Mouse (Mus musculus) cerebellum, adult 2 months (tissue): ENCODE measurements around the gene Prss53. TPM values are rescaled to one million over a fixed set of nuclear protein-coding genes. Genes with fewer than 3 reads are reported as not detected.

Experiments used
- DNase-seq, 2 experiments: peaks; one replicate each; pipeline ENCODE4 v3.0.0; 2021
- H3K27ac ChIP-seq: fragments of 200-500 bp; 2 replicates; pipeline ENCODE4 v1.5.1; 2012; ENCODE audit warnings: low read length, control low read depth, inconsistent platforms; ENCODE audit not compliant: insufficient read depth
- H3K27me3 ChIP-seq: fragments of 200-500 bp; 2 replicates; pipeline ENCODE4 v1.6.1; 2012; ENCODE audit warnings: inconsistent platforms, mild to moderate bottlenecking, low read length, moderate library complexity; ENCODE audit not compliant: control insufficient read depth, insufficient read depth
- H3K4me1 ChIP-seq: fragments of 200-500 bp; 2 replicates; pipeline ENCODE4 v1.6.1; 2011; ENCODE audit warnings: low read length; ENCODE audit not compliant: control insufficient read depth, insufficient read depth
- H3K4me3 ChIP-seq: fragments of 200-500 bp; replicated peaks from 2 replicates; pipeline ENCODE3; 2011; ENCODE audit warnings: mild to moderate bottlenecking, low read depth, low read length, control low read depth; ENCODE audit not compliant: insufficient read depth
- CTCF ChIP-seq: fragments of 200-500 bp; IDR thresholded peaks from 2 replicates; pipeline ENCODE4 v1.5.1; 2011; ENCODE audit warnings: low read depth, mild to moderate bottlenecking, control low read depth, low read length, moderate library complexity, borderline replicate concordance; ENCODE audit not compliant: insufficient read depth
- POLR2A ChIP-seq: fragments of 200-500 bp; IDR thresholded peaks from 2 replicates; pipeline ENCODE4 v1.6.1; 2011; ENCODE audit warnings: low read length, control low read depth, borderline replicate concordance; ENCODE audit not compliant: insufficient read depth
- WGBS: fragments of 180-500 bp; shearing (Covaris S2); methylation state at CpG from one replicate; pipeline ENCODE4 v1.1.7; 2018; 5-methylcytosine and 5-hydroxymethylcytosine counted together
- polyA plus RNA-seq: library from polyadenylated mRNA; depleted of rRNA; stranded (reverse); fragments of >200 nt; gene quantifications from 2 replicates; pipeline ENCODE4 v1.2.3, GENCODE M21; 2012

Prss53 gene
- polyA plus RNA-seq, 1 experiment = 5.3 TPM

- Histone ChIP-seq H3K4me3 (no peak overlapping the region), H3K4me1 (no peaks in the 10 kb centered on the region), H3K27me3 (no peaks in the 10 kb centered on the region), H3K27ac (no peak overlapping the region)
- no peak for DNase-seq
- 14% methylated on average over 3 of the region's 3 CpGs for WGBS
- TF ChIP-seq POLR2A = no peak
- no peak for TF ChIP-seq CTCF
These were observed 21.5 kb downstream of the Prss53 start for GRCm38 (mm10) chr7:127869149-127869810.

DNA sequence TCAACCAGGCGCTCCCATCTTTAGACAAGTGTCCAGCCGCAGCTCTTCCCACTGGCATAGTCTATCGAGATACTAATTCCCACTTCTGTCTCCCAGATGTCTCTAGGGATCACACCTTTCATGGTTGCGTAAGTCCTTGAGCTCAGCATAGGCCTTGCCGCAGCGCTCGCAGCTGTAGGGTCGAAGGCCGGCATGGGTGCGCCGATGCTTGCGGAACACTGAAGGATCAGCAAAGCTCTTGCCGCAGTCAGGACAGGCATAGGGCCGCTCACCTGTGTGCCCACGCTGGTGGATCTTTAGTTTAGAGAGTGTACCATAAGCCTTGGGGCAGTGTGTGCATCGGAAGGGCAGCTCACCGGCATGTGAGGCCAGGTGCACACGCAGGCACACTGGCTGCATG lies 23.1 kb downstream of the Prss53 start:
- 97% methylated on average over 18 of the region's 18 CpGs for WGBS
- no peak for DNase-seq

DNA sequence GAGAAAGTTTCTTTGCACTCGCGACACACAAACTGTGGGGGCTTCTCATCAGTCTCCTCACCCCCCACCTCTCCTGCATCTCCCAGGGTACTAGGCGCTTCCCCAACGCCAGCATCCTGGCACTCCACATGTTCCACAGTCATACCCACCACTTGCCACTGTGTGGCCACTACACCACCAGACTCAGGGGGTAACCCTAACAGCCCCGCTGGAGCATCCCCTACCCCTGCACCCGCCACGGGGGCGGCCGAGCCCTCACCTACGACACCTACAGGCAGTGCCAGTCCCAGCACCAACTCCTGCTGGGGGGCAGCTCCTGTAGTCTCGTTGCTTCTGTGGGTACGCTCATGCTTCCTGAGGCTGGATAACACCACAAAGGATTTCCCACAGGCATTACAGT lies 24.3 kb downstream of the Prss53 start:
- H3K4me3 ChIP-seq = no peak overlapping the region
- WGBS = 90% methylated on average over 12 of the region's 12 CpGs
- TF ChIP-seq CTCF (no peak), POLR2A (no peak)
- no peak overlapping the region for H3K27ac ChIP-seq
- H3K4me1 ChIP-seq = no peaks in the 10 kb centered on the region
- no peak for DNase-seq
- H3K27me3 ChIP-seq = no peaks in the 10 kb centered on the region

More for the DNA sequence above, 23.1 kb downstream of the Prss53 start:
- H3K4me3 ChIP-seq = no peak overlapping the region
- H3K27me3 ChIP-seq = no peaks in the 10 kb centered on the region
- no peak for TF ChIP-seq CTCF
- no peak for TF ChIP-seq POLR2A
- H3K4me1 ChIP-seq = no peaks in the 10 kb centered on the region
- H3K27ac ChIP-seq = no peak overlapping the region

DNA sequence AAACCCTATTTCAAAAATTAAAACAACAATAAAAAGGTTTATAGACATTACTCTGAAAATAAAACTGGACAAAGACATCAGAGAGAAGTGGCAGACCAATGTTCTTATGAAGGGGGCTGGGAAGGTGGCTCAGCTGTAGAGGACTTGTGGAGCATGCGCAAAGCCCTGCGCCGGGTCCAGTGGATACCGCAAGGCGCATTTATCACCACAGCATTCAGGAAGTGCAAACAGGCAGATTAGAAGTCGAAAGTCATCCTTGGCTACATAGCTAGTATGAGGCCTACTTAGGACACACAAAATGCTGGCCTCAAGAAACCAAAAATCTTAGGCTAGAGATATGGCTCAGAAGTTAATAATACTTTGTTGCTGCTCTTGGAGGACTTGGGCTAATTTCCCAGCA lies 32.5 kb downstream of the Prss53 start:
- no peak overlapping the region for H3K27ac ChIP-seq
- no peak overlapping the region for H3K4me3 ChIP-seq
- WGBS = 87% methylated on average over 6 of the region's 6 CpGs
- no peak for DNase-seq
- H3K4me1 ChIP-seq = no peaks in the 10 kb centered on the region
- TF ChIP-seq CTCF = no peak
- no peak for TF ChIP-seq POLR2A
- H3K27me3 ChIP-seq = no peaks in the 10 kb centered on the region

GRCm38 (mm10) chr7:127850906-127851305 lies 39.9 kb downstream of the Prss53 start:
- H3K27ac ChIP-seq = no peak overlapping the region
- 68% methylated on average over 5 of the region's 5 CpGs for WGBS
- TF ChIP-seq CTCF (no peak), POLR2A (no peak)
- H3K4me1 ChIP-seq = no peaks in the 10 kb centered on the region
- no peaks in the 10 kb centered on the region for H3K27me3 ChIP-seq
- no peak for DNase-seq
- no peak overlapping the region for H3K4me3 ChIP-seq

- H3K4me3 ChIP-seq = no peak overlapping the region
- no peaks in the 10 kb centered on the region for H3K27me3 ChIP-seq
- DNase-seq = no peak
- no peak for TF ChIP-seq CTCF
- no peak for TF ChIP-seq POLR2A
- no peaks in the 10 kb centered on the region for H3K4me1 ChIP-seq
- 71% methylated on average over 6 of the region's 6 CpGs for WGBS
- no peak overlapping the region for H3K27ac ChIP-seq
These were observed 40.5 kb downstream of the Prss53 start for GRCm38 (mm10) chr7:127849973-127850875.

DNA sequence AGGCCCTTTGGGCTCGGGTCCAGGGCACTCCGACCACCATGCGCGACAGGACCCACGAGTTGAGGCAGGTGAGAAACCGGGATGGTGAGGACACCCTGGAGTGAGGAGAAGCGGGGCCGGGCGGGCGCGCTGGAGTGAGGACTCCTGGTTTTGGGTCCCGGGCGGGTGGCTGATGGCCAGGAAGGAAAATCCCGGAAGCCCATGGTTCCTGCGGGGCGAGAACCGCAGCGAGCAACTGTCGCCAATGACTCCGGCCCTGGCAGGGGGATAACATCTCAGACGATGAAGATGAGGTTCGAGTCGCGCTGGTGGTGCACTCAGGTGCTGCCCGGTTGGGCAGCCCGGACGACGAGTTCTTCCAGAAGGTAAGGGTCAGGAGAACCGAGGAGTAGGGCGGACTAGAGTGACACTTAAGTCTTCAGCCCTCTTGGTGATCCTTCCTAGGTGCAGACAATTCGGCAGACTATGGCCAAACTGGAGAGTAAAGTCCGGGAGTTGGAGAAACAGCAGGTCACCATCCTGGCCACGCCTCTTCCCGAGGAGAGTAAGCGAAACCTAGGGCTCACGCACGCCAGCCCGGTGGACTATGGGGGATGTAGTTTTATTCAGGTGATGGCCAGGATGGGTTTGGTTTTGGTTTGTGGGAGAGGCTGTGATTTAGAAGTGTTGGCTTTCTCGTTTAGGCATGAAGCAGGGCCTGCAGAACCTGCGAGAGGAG lies 48.6 kb downstream of the Prss53 start:
- H3K4me1 ChIP-seq = peaks cover 6% of the 10 kb centered on the region; the same call in 1 of the 2 replicates
- peak; percentile 87 to 88 for DNase-seq
- peak overlapping the region; percentile 91 for H3K4me3 ChIP-seq
- under 1% methylated on average over 40 of the region's 40 CpGs for WGBS
- TF ChIP-seq POLR2A = peak; percentile 77; the same call in 1 of the 2 replicates
- TF ChIP-seq CTCF = no peak
- H3K27ac ChIP-seq = peak overlapping the region; percentile 87
- H3K27me3 ChIP-seq = no peaks in the 10 kb centered on the region
